Mouse (Mus musculus) left cerebral cortex, postnatal 14 days (tissue): ENCODE results near the gene Hjurp. TPM values are rescaled to one million over a fixed set of nuclear protein-coding genes. Genes with fewer than 3 reads are reported as not detected.

Experiments used
- DNase-seq, 2 experiments: peaks; one replicate each; pipeline ENCODE4 v3.0.0; 2021 to 2022; ENCODE audit warnings: low spot score in 2 of 2, mixed read lengths in 1 of 2
- intact Hi-C: fragments of 180-260 bp; cut with DNase I; formaldehyde crosslinking; loops from one replicate; pipeline ENCODE4 v1.15.1; 2025
- total RNA-seq, 2 experiments: library from RNA; stranded (reverse); gene quantifications; 2 replicates each; pipeline ENCODE4 v1.2.3; 2021

The Hjurp gene
- total RNA-seq, 2 experiments from 2014 or later: 36.8 to 38.3 TPM

GRCm38 (mm10) chr1:88215466-88216380 is 61.7 kb downstream of the Hjurp start:
- DNase-seq: no peak
- intact Hi-C loops: no loop called here

DNA sequence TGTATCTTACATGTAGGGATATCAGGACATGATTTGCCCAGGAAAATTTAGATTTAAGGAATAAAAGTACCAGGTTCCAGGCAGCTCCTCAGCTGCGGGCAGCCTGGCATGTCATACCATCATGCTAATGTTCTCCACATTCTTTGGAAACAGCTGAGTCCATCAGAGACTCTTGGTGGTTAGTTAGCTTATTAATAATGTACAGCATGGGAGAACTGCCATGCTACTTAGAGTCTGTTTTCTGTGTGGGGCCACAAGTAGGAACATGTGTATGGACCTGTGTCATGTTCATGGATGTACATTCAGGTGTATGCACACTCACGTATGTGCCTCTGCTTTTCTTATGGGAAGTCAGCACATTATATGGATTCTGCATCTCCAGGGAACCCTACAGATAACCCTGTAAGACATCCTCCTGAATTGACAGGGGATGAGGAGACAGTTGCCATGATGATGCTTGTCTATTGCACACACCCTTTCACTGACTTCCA is 62.9 kb downstream of the Hjurp start:
- DNase-seq: no peak
- intact Hi-C loops: no loop called here

DNA sequence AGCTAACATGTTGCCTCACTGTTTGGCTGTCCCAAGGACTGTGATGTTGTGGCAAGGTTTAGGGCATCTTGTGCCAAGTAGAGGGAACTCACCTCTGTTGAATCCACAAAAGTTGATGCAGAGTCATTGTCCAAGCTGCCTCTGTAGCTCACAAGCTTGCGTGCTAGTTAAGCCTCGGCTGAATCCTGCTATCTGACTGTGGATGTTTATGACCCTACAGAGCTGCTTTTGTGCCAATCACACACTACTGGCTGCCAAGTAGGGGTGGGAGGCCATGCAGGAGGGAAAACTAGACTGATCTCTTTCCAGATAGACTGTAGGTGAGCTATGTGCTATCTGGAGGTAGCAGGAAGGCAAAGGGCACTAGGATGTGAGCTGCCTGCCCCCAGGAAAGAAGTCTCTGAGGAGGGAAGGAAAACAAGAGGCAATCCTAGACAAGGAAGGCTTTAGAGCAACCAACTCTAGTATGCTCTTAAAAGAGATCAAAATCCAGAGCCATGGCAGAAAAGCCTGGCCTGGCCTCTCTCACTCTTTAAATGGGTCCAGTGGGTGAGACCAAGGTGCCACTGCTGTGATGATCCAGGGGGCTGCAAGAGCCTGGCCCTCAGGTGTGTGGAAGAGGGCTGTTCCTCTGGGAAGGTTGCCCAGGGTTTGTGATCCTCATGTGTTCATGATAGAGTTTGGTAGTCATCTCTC is 63.5 kb downstream of the Hjurp start:
- no peak for DNase-seq
- intact Hi-C loops: no loop called here

DNA sequence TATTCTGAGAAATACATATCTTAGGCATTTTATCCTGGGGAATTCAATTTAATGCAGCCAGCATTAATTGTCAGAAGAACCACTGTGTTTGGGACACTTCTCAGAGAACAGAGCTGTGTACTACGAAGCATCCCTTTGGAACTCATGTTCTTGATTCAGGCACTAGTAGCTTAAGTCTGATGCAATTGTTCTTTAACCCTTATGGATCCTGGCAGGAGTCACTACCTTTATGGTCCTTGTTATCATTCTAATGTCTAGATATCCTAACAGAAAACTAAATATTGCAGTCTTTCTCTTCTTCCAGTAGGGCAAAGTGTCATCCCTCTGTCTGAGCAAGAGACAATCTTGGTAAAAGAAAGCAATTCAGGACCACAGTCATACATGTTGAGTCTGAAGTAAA is 64.4 kb downstream of the Hjurp start:
- intact Hi-C loops: no loop called here
- no peak for DNase-seq

Other genes starting within 250 kb of the Hjurp start
- not detected for gene Ugt1a10, start 222.2 kb downstream of the Hjurp start, total RNA-seq
- gene Ugt1a9, start 206.8 kb downstream of the Hjurp start, total RNA-seq: not detected
- gene Ugt1a8, start 189.8 kb downstream of the Hjurp start, total RNA-seq: not detected
- under 1 TPM; 0.44 to 0.49 TPM for gene Ugt1a7c, start 182.6 kb downstream of the Hjurp start, total RNA-seq
- gene Ugt1a6b, start 174.4 kb downstream of the Hjurp start, total RNA-seq: under 1 TPM; 0.20 to 0.23 TPM
- under 1 TPM in 1 of 2 experiments, not detected in 1; 0.40 TPM for gene Ugt1a6a, start 142.8 kb downstream of the Hjurp start, total RNA-seq
- gene Ugt1a5, start 111.6 kb downstream of the Hjurp start, total RNA-seq: under 1 TPM in 1 of 2 experiments, not detected in 1; 0.15 TPM
- not detected for gene Ugt1a2, start 77.0 kb downstream of the Hjurp start, total RNA-seq
- gene Dnajb3, start 71.9 kb downstream of the Hjurp start, total RNA-seq: 1 to 10 TPM; 2.7 to 3.7 TPM
- gene Ugt1a1, start 65.7 kb downstream of the Hjurp start, total RNA-seq: under 1 TPM in 1 of 2 experiments, not detected in 1; 0.15 TPM
- under 1 TPM; 0.04 to 0.06 TPM for gene Mroh2a, start 50.6 kb downstream of the Hjurp start, total RNA-seq
- under 1 TPM; 0.61 to 0.68 TPM for gene Trpm8, start within 50 bp of the Hjurp start, total RNA-seq
- gene Spp2, start 129.3 kb upstream of the Hjurp start, total RNA-seq: not detected
- gene Glrp1, start 232.4 kb upstream of the Hjurp start, total RNA-seq: not detected